Mouse (Mus musculus) splenic B cell, adult 2 months (primary cell): ENCODE results near the gene Igfn1.
A peak's percentile ranks its signal among the peaks of the same experiment; 100 is the strongest.

Experiments
- DNase-seq: peaks from one replicate; pipeline ENCODE4 v3.0.0-alpha.2; 2011; ENCODE audit warnings: low read depth, low spot score
- H3K27me3 ChIP-seq: 2 replicates; pipeline ENCODE4 v1.6.1; 2012; ENCODE audit warnings: mild to moderate bottlenecking, low read length, moderate library complexity, mixed read lengths; ENCODE audit not compliant: control insufficient read depth, poor library complexity, insufficient read depth, severe bottlenecking
- H3K36me3 ChIP-seq: 2 replicates; pipeline ENCODE4 v1.6.1; 2012; ENCODE audit warnings: mild to moderate bottlenecking, low read length, moderate library complexity, mixed read lengths; ENCODE audit not compliant: control insufficient read depth, poor library complexity, insufficient read depth, severe bottlenecking

Igfn1 gene

GRCm38 (mm10) chr1:135929876-135930275 is 76.3 kb downstream of the Igfn1 start:
- DNase-seq = peak; percentile 13
- H3K27me3 ChIP-seq = no peaks in the 10 kb centered on the region; the same call in 1 of the 2 replicates

GRCm38 (mm10) chr1:135925848-135926247 is 80.3 kb downstream of the Igfn1 start:
- Histone ChIP-seq H3K36me3 (no peaks in the 10 kb centered on the region), H3K27me3 (no peaks in the 10 kb centered on the region)
- no peak for DNase-seq

More at GRCm38 (mm10) chr1:135929876-135930275, 76.3 kb downstream of the Igfn1 start:
- no peaks in the 10 kb centered on the region; the same call in 1 of the 2 replicates for H3K36me3 ChIP-seq

- DNase-seq = no peak
- no peaks in the 10 kb centered on the region for H3K27me3 ChIP-seq
- no peaks in the 10 kb centered on the region for H3K36me3 ChIP-seq
Measured at GRCm38 (mm10) chr1:135924377-135924994, 81.7 kb downstream of the Igfn1 start.

- DNase-seq = no peak
- no peaks in the 10 kb centered on the region for H3K27me3 ChIP-seq
- H3K36me3 ChIP-seq = no peaks in the 10 kb centered on the region
Measured at GRCm38 (mm10) chr1:135923229-135923628, 82.9 kb downstream of the Igfn1 start.

GRCm38 (mm10) chr1:135918644-135919407 is 87.3 kb downstream of the Igfn1 start, which contains the start of gene Pkp1:
TSS of gene Pkp1 (minus strand) at chr1:135919207.
- no peak for DNase-seq
- no peaks in the 10 kb centered on the region for H3K36me3 ChIP-seq
- H3K27me3 ChIP-seq = no peaks in the 10 kb centered on the region

- no peak for DNase-seq
- Histone ChIP-seq H3K36me3 (no peaks in the 10 kb centered on the region), H3K27me3 (no peaks in the 10 kb centered on the region; the same call in 1 of the 2 replicates)
Measured at GRCm38 (mm10) chr1:135917206-135917605, 88.9 kb downstream of the Igfn1 start.

GRCm38 (mm10) chr1:135916486-135917058 is 89.6 kb downstream of the Igfn1 start:
- H3K36me3 ChIP-seq = no peaks in the 10 kb centered on the region
- DNase-seq = no peak

GRCm38 (mm10) chr1:135913657-135914056 is 92.5 kb downstream of the Igfn1 start:
- no peak for DNase-seq
- no peaks in the 10 kb centered on the region for H3K36me3 ChIP-seq

More at GRCm38 (mm10) chr1:135916486-135917058, 89.6 kb downstream of the Igfn1 start:
- H3K27me3 ChIP-seq = no peaks in the 10 kb centered on the region; the same call in 1 of the 2 replicates

GRCm38 (mm10) chr1:135909381-135909780 is 96.8 kb downstream of the Igfn1 start:
- Histone ChIP-seq H3K36me3 (no peaks in the 10 kb centered on the region), H3K27me3 (no peaks in the 10 kb centered on the region; the same call in 1 of the 2 replicates)
- no peak for DNase-seq

More at GRCm38 (mm10) chr1:135913657-135914056, 92.5 kb downstream of the Igfn1 start:
- no peaks in the 10 kb centered on the region; the same call in 1 of the 2 replicates for H3K27me3 ChIP-seq

- Histone ChIP-seq H3K27me3 (no peaks in the 10 kb centered on the region; the same call in 1 of the 2 replicates), H3K36me3 (no peaks in the 10 kb centered on the region)
- no peak for DNase-seq
Measured at GRCm38 (mm10) chr1:135906736-135907135, 99.4 kb downstream of the Igfn1 start.
